In genomic region chr8:61559450-61559849, GRCm38 (mm10) we compare ENCODE assay signal across 16 mouse cellular contexts.
DNase-seq lines count a peak whose midpoint lies in the region; ATAC-seq and TF ChIP-seq lines count a peak whose summit lies in the region.
"Had no signal": no experiment of that assay in that cellular context is flagged by ENCODE, and none has a peak within 500 bp of the region (broad histone marks: within the 10 kb centered on the region; RNA-seq: fewer than 3 reads in every experiment).

No protein-coding gene starts in this region.

- no peak overlapping the region for H3K4me2 ChIP-seq in embryonic facial prominence, embryonic 12.5 days (replicated peaks)
- H3K4me2 ChIP-seq in lung, embryonic 15.5 days: no peak overlapping the region
- no peak overlapping the region for H3K4me2 ChIP-seq in hindbrain, embryonic 12.5 days (replicated peaks)
- H3K4me2 ChIP-seq: hindbrain, embryonic 14.5 days; liver, embryonic 15.5 days; neural tube, embryonic 13.5 days had no signal

- ATAC-seq in embryonic facial prominence, embryonic 12.5 days (ENCODE audit: insufficient number of reproducible peaks, insufficient read depth, low FRiP score, low TSS enrichment): no peak
- ATAC-seq in lung, embryonic 15.5 days (ENCODE audit: borderline replicate concordance, extremely low read depth, low FRiP score, low TSS enrichment): no peak
- ATAC-seq in hindbrain, embryonic 12.5 days (ENCODE audit: low FRiP score): no peak
- ATAC-seq: intestine, embryonic 16.5 days; Patski had no signal

- no peaks in the 10 kb centered on the region for H3K27me3 ChIP-seq in embryonic facial prominence, embryonic 12.5 days
- no peaks in the 10 kb centered on the region for H3K27me3 ChIP-seq in embryonic facial prominence, embryonic 10.5 days (replicated peaks; ENCODE audit: low read depth, poor library complexity, severe bottlenecking)
- no peaks in the 10 kb centered on the region for H3K27me3 ChIP-seq in kidney, adult 2 months (replicated peaks; ENCODE audit: control insufficient read depth, insufficient read depth, low read length)
- no peaks in the 10 kb centered on the region for H3K27me3 ChIP-seq in lung, embryonic 15.5 days
- no peaks in the 10 kb centered on the region for H3K27me3 ChIP-seq in hindbrain, embryonic 12.5 days
- H3K27me3 ChIP-seq: liver, embryonic 15.5 days; neural tube, embryonic 13.5 days; Patski had no signal

- H3K27ac ChIP-seq in embryonic facial prominence, embryonic 12.5 days: peak overlapping the region; percentile 46; the same call in 1 of the 2 replicates
- H3K27ac ChIP-seq in embryonic facial prominence, embryonic 10.5 days (replicated peaks): no peak overlapping the region; the same call in 1 of the 2 replicates
- peak overlapping the region; percentile 13; the same call in 1 of the 2 replicates for H3K27ac ChIP-seq in kidney, adult 2 months (ENCODE audit: insufficient read depth, low read depth, low read length)
- peak overlapping the region; percentile 41; the same call in 1 of the 2 replicates for H3K27ac ChIP-seq in lung, embryonic 15.5 days
- no peak overlapping the region for H3K27ac ChIP-seq in hindbrain, embryonic 12.5 days
- H3K27ac ChIP-seq: hindbrain, embryonic 14.5 days; liver, embryonic 15.5 days; midbrain, embryonic 10.5 days; neural tube, embryonic 13.5 days had no signal

- DNase-seq in embryonic facial prominence, embryonic 10.5 days (ENCODE audit: low spot score): no peak
- DNase-seq in kidney, adult 2 months: peak; percentile 11
- DNase-seq in kidney, postnatal 14 days: no peak
- no peak for DNase-seq in lung, postnatal 25 days (ENCODE audit: low spot score)
- peak; percentile 11 for DNase-seq in lung, postnatal 36 days
- DNase-seq: adrenal gland, postnatal 36 days; right cerebral cortex, postnatal 25 days had no signal

- TF ChIP-seq POLR2A in kidney, adult 2 months (IDR thresholded peaks at IDR 0.05; ENCODE audit: low read depth, low read length): no peak

- no peaks in the 10 kb centered on the region for H3K9me3 ChIP-seq in embryonic facial prominence, embryonic 12.5 days
- no peaks in the 10 kb centered on the region for H3K9me3 ChIP-seq in embryonic facial prominence, embryonic 10.5 days
- no peaks in the 10 kb centered on the region for H3K9me3 ChIP-seq in lung, embryonic 15.5 days
- H3K9me3 ChIP-seq in hindbrain, embryonic 12.5 days (replicated peaks): no peaks in the 10 kb centered on the region
- H3K9me3 ChIP-seq: liver, embryonic 15.5 days; midbrain, embryonic 10.5 days; neural tube, embryonic 13.5 days had no signal

- peaks cover 22% of the 10 kb centered on the region for H3K4me1 ChIP-seq in embryonic facial prominence, embryonic 12.5 days
- peaks cover 16% of the 10 kb centered on the region for H3K4me1 ChIP-seq in embryonic facial prominence, embryonic 10.5 days
- peaks cover 32% of the 10 kb centered on the region for H3K4me1 ChIP-seq in kidney, adult 2 months (ENCODE audit: control insufficient read depth, insufficient read depth, low read length)
- peaks cover 41% of the 10 kb centered on the region for H3K4me1 ChIP-seq in lung, embryonic 15.5 days
- H3K4me1 ChIP-seq in hindbrain, embryonic 12.5 days: peaks cover 14% of the 10 kb centered on the region; the same call in 1 of the 2 replicates

- TF ChIP-seq CTCF in kidney, adult 2 months (conservative IDR thresholded peaks at IDR 0.05; ENCODE audit: insufficient read depth, insufficient read length, low read depth, low read length): no peak

- 69% methylated on average over 5 of the region's 5 CpGs for WGBS in embryonic facial prominence, embryonic 12.5 days
- 78% methylated on average over 5 of the region's 5 CpGs for WGBS in embryonic facial prominence, embryonic 10.5 days
- 50% methylated on average over 5 of the region's 5 CpGs for WGBS in kidney, adult 2 months
- WGBS in lung, embryonic 15.5 days: 45% methylated on average over 5 of the region's 5 CpGs
- WGBS in hindbrain, embryonic 12.5 days: 80% methylated on average over 5 of the region's 5 CpGs

- no peak overlapping the region for H3K9ac ChIP-seq in embryonic facial prominence, embryonic 12.5 days
- H3K9ac ChIP-seq in lung, embryonic 15.5 days: no peak overlapping the region; the same call in 1 of the 2 replicates
- no peak overlapping the region for H3K9ac ChIP-seq in hindbrain, embryonic 12.5 days
- H3K9ac ChIP-seq: hindbrain, embryonic 14.5 days; liver, embryonic 15.5 days; neural tube, embryonic 13.5 days had no signal

- H3K4me3 ChIP-seq in embryonic facial prominence, embryonic 12.5 days: no peak overlapping the region
- H3K4me3 ChIP-seq in embryonic facial prominence, embryonic 10.5 days: no peak overlapping the region
- no peak overlapping the region for H3K4me3 ChIP-seq in kidney, adult 2 months (ENCODE audit: insufficient read depth, low read depth, low read length)
- no peak overlapping the region for H3K4me3 ChIP-seq in lung, embryonic 15.5 days
- no peak overlapping the region for H3K4me3 ChIP-seq in hindbrain, embryonic 12.5 days
- H3K4me3 ChIP-seq: liver, embryonic 15.5 days; midbrain, embryonic 10.5 days; neural tube, embryonic 13.5 days had no signal

- no peaks in the 10 kb centered on the region for H3K36me3 ChIP-seq in embryonic facial prominence, embryonic 12.5 days
- peaks cover 3% of the 10 kb centered on the region; the same call in 1 of the 2 replicates for H3K36me3 ChIP-seq in embryonic facial prominence, embryonic 10.5 days (replicated peaks)
- no peaks in the 10 kb centered on the region for H3K36me3 ChIP-seq in kidney, adult 2 months (ENCODE audit: control insufficient read depth, insufficient read depth, low read length)
- no peaks in the 10 kb centered on the region for H3K36me3 ChIP-seq in lung, embryonic 15.5 days
- no peaks in the 10 kb centered on the region for H3K36me3 ChIP-seq in hindbrain, embryonic 12.5 days
- H3K36me3 ChIP-seq: liver, embryonic 15.5 days; neural tube, embryonic 13.5 days had no signal

Comparison
In these comparisons a context has a peak if more than half of its experiments do, and no peak if none do; other contexts are left out.
1. H3K27ac ChIP-seq: peak in embryonic facial prominence, embryonic 12.5 days (single experiment), kidney, adult 2 months (single experiment) and lung, embryonic 15.5 days (single experiment); none in embryonic facial prominence, embryonic 10.5 days (single experiment) and hindbrain, embryonic 12.5 days (single experiment).
2. DNase-seq: peak in kidney, adult 2 months (single experiment) and lung, postnatal 36 days (single experiment); none in embryonic facial prominence, embryonic 10.5 days (single experiment), kidney, postnatal 14 days (single experiment) and lung, postnatal 25 days (single experiment).